Mouse (Mus musculus): ENCODE results near the gene Hip1. TPM values are rescaled to one million over a fixed set of nuclear protein-coding genes. Genes with fewer than 3 reads are reported as not detected.

Hip1 gene
- polyA plus RNA-seq, 1 experiment: 51.6 TPM

GRCm38 (mm10) chr5:135557671-135558070 is 12.8 kb upstream of the Hip1 start:
- H3K4me3 ChIP-seq (ENCODE audit: low read depth, low read length): no peak overlapping the region
- no peak for TF ChIP-seq POLR2A (IDR thresholded peaks at IDR 0.05; ENCODE audit: insufficient read depth, low read length)
- TF ChIP-seq CTCF (IDR thresholded peaks at IDR 0.05; ENCODE audit: low read depth, low read length): no peak
- TF ChIP-seq EP300 (IDR thresholded peaks at IDR 0.05; ENCODE audit: insufficient read depth, low read depth, low read length): no peak
- H3K9ac ChIP-seq (ENCODE audit: low read depth, poor library complexity, severe bottlenecking): no peak overlapping the region
- no peaks in the 10 kb centered on the region for H3K4me1 ChIP-seq (ENCODE audit: control insufficient read depth, insufficient read depth, low read length)
- H3K36me3 ChIP-seq (ENCODE audit: control insufficient read depth, insufficient read depth, low read length, poor library complexity, severe bottlenecking): no peaks in the 10 kb centered on the region
- H3K9me3 ChIP-seq (replicated peaks; ENCODE audit: control insufficient read depth, insufficient read depth, low read length, poor library complexity, severe bottlenecking): peaks cover 3% of the 10 kb centered on the region; the same call in 1 of the 2 replicates
- no peak overlapping the region for H3K27ac ChIP-seq (ENCODE audit: insufficient read depth, low read length)
- no peaks in the 10 kb centered on the region for H3K27me3 ChIP-seq (ENCODE audit: control insufficient read depth, insufficient read depth, low read length, poor library complexity, severe bottlenecking)

GRCm38 (mm10) chr5:135557051-135557450 is 12.1 kb upstream of the Hip1 start:
- H3K4me3 ChIP-seq (ENCODE audit: low read depth, low read length): no peak overlapping the region
- no peak for TF ChIP-seq POLR2A (IDR thresholded peaks at IDR 0.05; ENCODE audit: insufficient read depth, low read length)
- no peak for TF ChIP-seq EP300 (IDR thresholded peaks at IDR 0.05; ENCODE audit: insufficient read depth, low read depth, low read length)
- TF ChIP-seq CTCF (IDR thresholded peaks at IDR 0.05; ENCODE audit: low read depth, low read length): no peak
- H3K9me3 ChIP-seq (replicated peaks; ENCODE audit: control insufficient read depth, insufficient read depth, low read length, poor library complexity, severe bottlenecking): peaks cover 3% of the 10 kb centered on the region; the same call in 1 of the 2 replicates
- H3K27me3 ChIP-seq (ENCODE audit: control insufficient read depth, insufficient read depth, low read length, poor library complexity, severe bottlenecking): no peaks in the 10 kb centered on the region
- H3K9ac ChIP-seq (ENCODE audit: low read depth, poor library complexity, severe bottlenecking): no peak overlapping the region
- H3K36me3 ChIP-seq (ENCODE audit: control insufficient read depth, insufficient read depth, low read length, poor library complexity, severe bottlenecking): no peaks in the 10 kb centered on the region
- H3K27ac ChIP-seq (ENCODE audit: insufficient read depth, low read length): no peak overlapping the region
- H3K4me1 ChIP-seq (ENCODE audit: control insufficient read depth, insufficient read depth, low read length): no peaks in the 10 kb centered on the region

- no peaks in the 10 kb centered on the region for H3K4me1 ChIP-seq (ENCODE audit: control insufficient read depth, insufficient read depth, low read length)
- H3K27me3 ChIP-seq (ENCODE audit: control insufficient read depth, insufficient read depth, low read length, poor library complexity, severe bottlenecking): no peaks in the 10 kb centered on the region
- H3K9ac ChIP-seq (ENCODE audit: low read depth, poor library complexity, severe bottlenecking): no peak overlapping the region
- no peaks in the 10 kb centered on the region for H3K36me3 ChIP-seq (ENCODE audit: control insufficient read depth, insufficient read depth, low read length, poor library complexity, severe bottlenecking)
- H3K9me3 ChIP-seq (replicated peaks; ENCODE audit: control insufficient read depth, insufficient read depth, low read length, poor library complexity, severe bottlenecking): peaks cover 3% of the 10 kb centered on the region; the same call in 1 of the 2 replicates
- H3K27ac ChIP-seq (ENCODE audit: insufficient read depth, low read length): no peak overlapping the region
- TF ChIP-seq EP300 (IDR thresholded peaks at IDR 0.05; ENCODE audit: insufficient read depth, low read depth, low read length) (no peak), CTCF (IDR thresholded peaks at IDR 0.05; ENCODE audit: low read depth, low read length) (no peak), POLR2A (IDR thresholded peaks at IDR 0.05; ENCODE audit: insufficient read depth, low read length) (no peak)
- H3K4me3 ChIP-seq (ENCODE audit: low read depth, low read length): no peak overlapping the region
Measured at GRCm38 (mm10) chr5:135556259-135556658, 11.3 kb upstream of the Hip1 start.

GRCm38 (mm10) chr5:135551591-135551990 is 6.7 kb upstream of the Hip1 start:
- no peaks in the 10 kb centered on the region for H3K27me3 ChIP-seq (ENCODE audit: control insufficient read depth, insufficient read depth, low read length, poor library complexity, severe bottlenecking)
- H3K4me1 ChIP-seq (ENCODE audit: control insufficient read depth, insufficient read depth, low read length): no peaks in the 10 kb centered on the region

GRCm38 (mm10) chr5:135550910-135551309 is 6.0 kb upstream of the Hip1 start:
- H3K27me3 ChIP-seq (ENCODE audit: control insufficient read depth, insufficient read depth, low read length, poor library complexity, severe bottlenecking): no peaks in the 10 kb centered on the region
- no peaks in the 10 kb centered on the region for H3K36me3 ChIP-seq (ENCODE audit: control insufficient read depth, insufficient read depth, low read length, poor library complexity, severe bottlenecking)
- no peak overlapping the region for H3K9ac ChIP-seq (ENCODE audit: low read depth, poor library complexity, severe bottlenecking)
- no peak overlapping the region for H3K4me3 ChIP-seq (ENCODE audit: low read depth, low read length)
- TF ChIP-seq CTCF (IDR thresholded peaks at IDR 0.05; ENCODE audit: low read depth, low read length) (peak; percentile 58), POLR2A (IDR thresholded peaks at IDR 0.05; ENCODE audit: insufficient read depth, low read length) (no peak)
- no peaks in the 10 kb centered on the region for H3K4me1 ChIP-seq (ENCODE audit: control insufficient read depth, insufficient read depth, low read length)
- no peak overlapping the region for H3K27ac ChIP-seq (ENCODE audit: insufficient read depth, low read length)
- H3K9me3 ChIP-seq (replicated peaks; ENCODE audit: control insufficient read depth, insufficient read depth, low read length, poor library complexity, severe bottlenecking): peaks cover 3% of the 10 kb centered on the region; the same call in 1 of the 2 replicates

More at GRCm38 (mm10) chr5:135551591-135551990, 6.7 kb upstream of the Hip1 start:
- no peak for TF ChIP-seq CTCF (IDR thresholded peaks at IDR 0.05; ENCODE audit: low read depth, low read length)
- TF ChIP-seq EP300 (IDR thresholded peaks at IDR 0.05; ENCODE audit: insufficient read depth, low read depth, low read length): no peak
- no peak for TF ChIP-seq POLR2A (IDR thresholded peaks at IDR 0.05; ENCODE audit: insufficient read depth, low read length)
- H3K9me3 ChIP-seq (replicated peaks; ENCODE audit: control insufficient read depth, insufficient read depth, low read length, poor library complexity, severe bottlenecking): peaks cover 3% of the 10 kb centered on the region; the same call in 1 of the 2 replicates
- H3K36me3 ChIP-seq (ENCODE audit: control insufficient read depth, insufficient read depth, low read length, poor library complexity, severe bottlenecking): no peaks in the 10 kb centered on the region
- H3K4me3 ChIP-seq (ENCODE audit: low read depth, low read length): no peak overlapping the region
- no peak overlapping the region for H3K27ac ChIP-seq (ENCODE audit: insufficient read depth, low read length)
- no peak overlapping the region for H3K9ac ChIP-seq (ENCODE audit: low read depth, poor library complexity, severe bottlenecking)

GRCm38 (mm10) chr5:135547990-135548389 is 3.1 kb upstream of the Hip1 start:
- no peaks in the 10 kb centered on the region for H3K27me3 ChIP-seq (ENCODE audit: control insufficient read depth, insufficient read depth, low read length, poor library complexity, severe bottlenecking)
- no peak overlapping the region for H3K4me3 ChIP-seq (ENCODE audit: low read depth, low read length)
- H3K9me3 ChIP-seq (replicated peaks; ENCODE audit: control insufficient read depth, insufficient read depth, low read length, poor library complexity, severe bottlenecking): no peaks in the 10 kb centered on the region
- TF ChIP-seq CTCF (IDR thresholded peaks at IDR 0.05; ENCODE audit: low read depth, low read length) (no peak), EP300 (IDR thresholded peaks at IDR 0.05; ENCODE audit: insufficient read depth, low read depth, low read length) (no peak), POLR2A (IDR thresholded peaks at IDR 0.05; ENCODE audit: insufficient read depth, low read length) (no peak)
- no peaks in the 10 kb centered on the region for H3K36me3 ChIP-seq (ENCODE audit: control insufficient read depth, insufficient read depth, low read length, poor library complexity, severe bottlenecking)
- H3K4me1 ChIP-seq (ENCODE audit: control insufficient read depth, insufficient read depth, low read length): no peaks in the 10 kb centered on the region
- no peak overlapping the region for H3K27ac ChIP-seq (ENCODE audit: insufficient read depth, low read length)
- H3K9ac ChIP-seq (ENCODE audit: low read depth, poor library complexity, severe bottlenecking): no peak overlapping the region

Measured in ES-Bruce4 (cell line).